In genomic region chr8:47985243-47985642, GRCm38 (mm10) we compare ENCODE assay signal across 13 mouse cellular contexts. TPM values are rescaled to one million over a fixed set of nuclear protein-coding genes. Genes with fewer than 3 reads are reported as not detected.
A peak's percentile ranks its signal among the peaks of the same experiment; 100 is the strongest.
DNase-seq lines count a peak whose midpoint lies in the region; ATAC-seq and TF ChIP-seq lines count a peak whose summit lies in the region.
"Had no signal": no experiment of that assay in that cellular context is flagged by ENCODE, and none has a peak within 500 bp of the region (broad histone marks: within the 10 kb centered on the region; RNA-seq: fewer than 3 reads in every experiment).

No protein-coding gene starts in this region.

- no peaks in the 10 kb centered on the region for H3K27me3 ChIP-seq in kidney, postnatal 0 days (ENCODE audit: insufficient read depth, low read length)
- H3K27me3 ChIP-seq in embryonic facial prominence, embryonic 15.5 days = no peaks in the 10 kb centered on the region
- no peaks in the 10 kb centered on the region for H3K27me3 ChIP-seq in hindbrain, embryonic 13.5 days
- H3K27me3 ChIP-seq in neural tube, embryonic 15.5 days (replicated peaks) = no peaks in the 10 kb centered on the region
- H3K27me3 ChIP-seq: heart, embryonic 12.5 days had no signal

- H3K9ac ChIP-seq in kidney, postnatal 0 days (ENCODE audit: low read depth, low read length) = no peak overlapping the region
- H3K9ac ChIP-seq in embryonic facial prominence, embryonic 15.5 days = no peak overlapping the region
- H3K9ac ChIP-seq in hindbrain, embryonic 13.5 days = no peak overlapping the region
- no peak overlapping the region for H3K9ac ChIP-seq in neural tube, embryonic 15.5 days (replicated peaks)
- H3K9ac ChIP-seq: heart, embryonic 12.5 days had no signal

- H3K9me3 ChIP-seq in kidney, postnatal 0 days (replicated peaks; ENCODE audit: low read length) = no peaks in the 10 kb centered on the region
- H3K9me3 ChIP-seq in embryonic facial prominence, embryonic 15.5 days (replicated peaks) = no peaks in the 10 kb centered on the region
- no peaks in the 10 kb centered on the region for H3K9me3 ChIP-seq in hindbrain, embryonic 13.5 days
- H3K9me3 ChIP-seq in neural tube, embryonic 15.5 days (replicated peaks) = no peaks in the 10 kb centered on the region
- H3K9me3 ChIP-seq: heart, embryonic 12.5 days had no signal

- H3K4me3 ChIP-seq in kidney, postnatal 0 days (replicated peaks; ENCODE audit: low read depth, low read length) = no peak overlapping the region
- no peak overlapping the region for H3K4me3 ChIP-seq in embryonic facial prominence, embryonic 15.5 days (replicated peaks)
- no peak overlapping the region for H3K4me3 ChIP-seq in hindbrain, embryonic 13.5 days
- no peak overlapping the region for H3K4me3 ChIP-seq in neural tube, embryonic 15.5 days (replicated peaks)
- H3K4me3 ChIP-seq: heart, embryonic 12.5 days had no signal

- no peak for ATAC-seq in kidney, postnatal 0 days (replicated peaks; ENCODE audit: low FRiP score, low read depth)
- no peak for ATAC-seq in embryonic facial prominence, embryonic 15.5 days (ENCODE audit: insufficient number of reproducible peaks, low FRiP score, low TSS enrichment, low read depth)
- no peak for ATAC-seq in hindbrain, embryonic 13.5 days (ENCODE audit: low FRiP score)
- no peak for ATAC-seq in neural tube, embryonic 15.5 days (ENCODE audit: low FRiP score)
- ATAC-seq: CD4-positive, CD25-positive, alpha-beta regulatory T cell, adult 4 months; inflammation-experienced regulatory T-cells, adult 6 months had no signal

- no peaks in the 10 kb centered on the region for H3K36me3 ChIP-seq in kidney, postnatal 0 days (ENCODE audit: insufficient read depth, low read length)
- H3K36me3 ChIP-seq in embryonic facial prominence, embryonic 15.5 days = no peaks in the 10 kb centered on the region; the same call in 1 of the 2 replicates
- H3K36me3 ChIP-seq in hindbrain, embryonic 13.5 days = no peaks in the 10 kb centered on the region
- no peaks in the 10 kb centered on the region for H3K36me3 ChIP-seq in neural tube, embryonic 15.5 days
- H3K36me3 ChIP-seq: heart, embryonic 12.5 days had no signal

- H3K4me2 ChIP-seq in kidney, postnatal 0 days (ENCODE audit: low read length) = peak overlapping the region; percentile 19; the same call in 1 of the 2 replicates
- H3K4me2 ChIP-seq in embryonic facial prominence, embryonic 15.5 days (replicated peaks) = no peak overlapping the region
- H3K4me2 ChIP-seq in hindbrain, embryonic 13.5 days = no peak overlapping the region
- no peak overlapping the region for H3K4me2 ChIP-seq in neural tube, embryonic 15.5 days
- H3K4me2 ChIP-seq: heart, embryonic 12.5 days; liver, embryonic 11.5 days had no signal

- peak overlapping the region; percentile 67 for H3K27ac ChIP-seq in kidney, postnatal 0 days
- peak overlapping the region; percentile 48; the same call in 1 of the 2 replicates for H3K27ac ChIP-seq in embryonic facial prominence, embryonic 15.5 days (replicated peaks)
- H3K27ac ChIP-seq in hindbrain, embryonic 13.5 days = peak overlapping the region; percentile 70
- H3K27ac ChIP-seq in neural tube, embryonic 15.5 days (replicated peaks) = peak overlapping the region; percentile 28; the same call in 1 of the 2 replicates

- DNase-seq in kidney, postnatal 0 days (ENCODE audit: low spot score) = peak; percentile 43
- no peak for DNase-seq in kidney, postnatal 10 days
- DNase-seq in layer of hippocampus, adult 8-10 months (ENCODE audit: low spot score in 2 of 2) = no peak
- no peak for DNase-seq in thymus, postnatal 25 days
- DNase-seq: adrenal gland, postnatal 14 days; cerebellum, adult 11-12 months had no signal

- TF ChIP-seq CTCF in kidney, postnatal 0 days (IDR thresholded peaks at IDR 0.05; ENCODE audit: low read depth) = no peak

- H3K4me1 ChIP-seq in kidney, postnatal 0 days (replicated peaks; ENCODE audit: insufficient read depth, low read length) = peaks cover 20% of the 10 kb centered on the region
- H3K4me1 ChIP-seq in embryonic facial prominence, embryonic 15.5 days = peaks cover 41% of the 10 kb centered on the region
- peaks cover 44% of the 10 kb centered on the region for H3K4me1 ChIP-seq in hindbrain, embryonic 13.5 days (replicated peaks)
- peaks cover 35% of the 10 kb centered on the region for H3K4me1 ChIP-seq in neural tube, embryonic 15.5 days

RNA-seq across cellular contexts. Expression of gene Wwc2, which starts 5.5 kb away (rescaled TPM):
- polyA plus RNA-seq in kidney, postnatal 0 days (2015; fragmentation: Nextera tagmentation; extraction: Ambion mirVana) = 18.3 and 19.5 TPM in 2 replicates
- polyA plus RNA-seq in embryonic facial prominence, embryonic 15.5 days (2015; fragmentation: Nextera tagmentation; extraction: Ambion mirVana) = 11.9 and 12.0 TPM in 2 replicates
- polyA plus RNA-seq in hindbrain, embryonic 13.5 days (2015; fragmentation: Nextera tagmentation; extraction: Ambion mirVana) = 5.4 and 6.0 TPM in 2 replicates
- polyA plus RNA-seq in neural tube, embryonic 15.5 days (2015; fragmentation: Nextera tagmentation; extraction: Ambion mirVana) = 5.8 and 6.1 TPM in 2 replicates
- 10 to 100 TPM; 23.4 to 25.9 (median 24.6) TPM for total RNA-seq in layer of hippocampus, adult 8-10 months (2022)
